Mouse (Mus musculus): ENCODE data around the gene Pde7b.

Pde7b gene

GRCm38 (mm10) chr10:20724906-20725305, at the start of gene Pde7b:
Gene Pde7b (minus strand): TSS chr10:20725078.
- in situ Hi-C loops (cut with MboI, MseI): no loop called here

- in situ Hi-C loops (cut with MboI, MseI): no loop called here
Measured at GRCm38 (mm10) chr10:20772056-20772455, 47.2 kb upstream of the Pde7b start.

GRCm38 (mm10) chr10:20770418-20770888, 45.6 kb upstream of the Pde7b start:
- in situ Hi-C loops (cut with MboI, MseI): no loop called here

- in situ Hi-C loops (cut with MboI, MseI): no loop called here
Measured at GRCm38 (mm10) chr10:20769557-20770417, 44.9 kb upstream of the Pde7b start.

GRCm38 (mm10) chr10:20764352-20764751, 39.5 kb upstream of the Pde7b start:
- in situ Hi-C loops (cut with MboI, MseI): no loop called here

GRCm38 (mm10) chr10:20758939-20759338, 34.1 kb upstream of the Pde7b start:
- in situ Hi-C loops (cut with MboI, MseI): no loop called here

GRCm38 (mm10) chr10:20758259-20758658, 33.4 kb upstream of the Pde7b start:
- in situ Hi-C loops (cut with MboI, MseI): no loop called here

- in situ Hi-C loops (cut with MboI, MseI): no loop called here
Measured at GRCm38 (mm10) chr10:20756219-20756618, 31.3 kb upstream of the Pde7b start.

- in situ Hi-C loops (cut with MboI, MseI): no loop called here
Measured at GRCm38 (mm10) chr10:20752883-20753282, 28.0 kb upstream of the Pde7b start.

GRCm38 (mm10) chr10:20750642-20751251, 25.9 kb upstream of the Pde7b start:
- in situ Hi-C loops (cut with MboI, MseI): no loop called here

- in situ Hi-C loops (cut with MboI, MseI): no loop called here
Measured at GRCm38 (mm10) chr10:20748938-20749337, 24.1 kb upstream of the Pde7b start.

GRCm38 (mm10) chr10:20747229-20747628, 22.4 kb upstream of the Pde7b start:
- in situ Hi-C loops (cut with MboI, MseI): no loop called here

GRCm38 (mm10) chr10:20739801-20740200, 14.9 kb upstream of the Pde7b start:
- in situ Hi-C loops (cut with MboI, MseI): no loop called here

- in situ Hi-C loops (cut with MboI, MseI): no loop called here
Measured at GRCm38 (mm10) chr10:20737146-20737545, 12.3 kb upstream of the Pde7b start.

- in situ Hi-C loops (cut with MboI, MseI): no loop called here
Measured at GRCm38 (mm10) chr10:20735775-20736449, 11.0 kb upstream of the Pde7b start.

- in situ Hi-C loops (cut with MboI, MseI): no loop called here
Measured at GRCm38 (mm10) chr10:20733576-20733975, 8.7 kb upstream of the Pde7b start.

- in situ Hi-C loops (cut with MboI, MseI): no loop called here
Measured at GRCm38 (mm10) chr10:20732180-20732579, 7.3 kb upstream of the Pde7b start.

GRCm38 (mm10) chr10:20730034-20730433, 5.2 kb upstream of the Pde7b start:
- in situ Hi-C loops (cut with MboI, MseI): no loop called here

- in situ Hi-C loops (cut with MboI, MseI): no loop called here
Measured at GRCm38 (mm10) chr10:20725384-20725983, 606 bp upstream of the Pde7b start.

GRCm38 (mm10) chr10:20724451-20724850, 427 bp downstream of the Pde7b start:
- in situ Hi-C loops (cut with MboI, MseI): no loop called here

- in situ Hi-C loops (cut with MboI, MseI): no loop called here
Measured at GRCm38 (mm10) chr10:20723962-20724361, 916 bp downstream of the Pde7b start.

GRCm38 (mm10) chr10:20723521-20723915, 1.4 kb downstream of the Pde7b start:
- in situ Hi-C loops (cut with MboI, MseI): no loop called here

Measured in T-helper 2 cell (primary cell).